Mouse (Mus musculus): ENCODE data around the gene Osbpl5. TPM values are rescaled to one million over a fixed set of nuclear protein-coding genes. Genes with fewer than 3 reads are reported as not detected.

The Osbpl5 gene
- polyA plus RNA-seq, 1 experiment = 31.2 TPM

DNA sequence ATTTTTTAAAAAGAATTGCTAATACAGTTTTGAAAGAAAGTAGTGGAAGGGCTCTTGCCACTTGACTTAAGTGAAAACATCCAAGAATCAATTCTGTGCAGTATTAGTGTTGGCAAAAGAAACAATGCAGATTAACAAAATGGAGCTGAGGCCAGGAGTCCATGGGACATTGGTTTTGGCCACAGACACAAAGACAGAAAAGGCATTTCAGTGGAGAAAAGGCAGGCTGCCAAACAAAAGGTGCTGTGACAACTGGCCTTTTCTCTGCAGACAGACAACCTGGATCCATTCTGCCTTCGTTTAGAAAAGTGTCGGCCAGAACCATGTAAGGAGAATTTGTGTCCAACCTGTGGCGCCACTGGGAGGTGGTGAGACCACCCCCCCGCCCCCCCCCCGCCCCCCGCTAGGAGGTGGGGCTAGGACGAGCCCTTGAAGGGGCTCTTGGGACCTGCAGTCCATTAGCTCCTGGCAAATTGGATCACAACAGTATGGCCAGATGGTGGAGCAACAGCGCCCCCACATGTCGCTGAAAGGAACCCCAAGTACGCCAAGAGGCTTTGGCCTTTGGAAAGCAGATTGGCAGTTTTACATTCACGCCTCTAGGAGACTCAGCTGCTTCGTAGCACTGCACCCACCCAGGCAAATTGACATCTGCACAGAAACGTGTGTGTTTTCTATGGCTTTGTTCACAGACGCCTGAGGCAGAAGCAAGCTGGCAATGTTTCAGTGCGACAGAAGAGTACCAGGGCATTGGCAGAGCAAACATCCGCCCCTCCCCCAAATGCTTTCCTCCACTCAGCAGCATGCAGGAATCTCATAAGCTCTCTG is 8.5 kb downstream of the Osbpl5 start:
- TF ChIP-seq POLR2A (IDR thresholded peaks at IDR 0.05; ENCODE audit: low read depth, low read length) = no peak
- peak; percentile 91; the same call in 1 of the 2 replicates for TF ChIP-seq CTCF (IDR thresholded peaks at IDR 0.05; ENCODE audit: extremely low read depth, insufficient read depth, insufficient read length, insufficient replicate concordance)
- DNase-seq (ENCODE audit: low read depth in 1 of 2, low spot score in 2 of 2) = peak; percentile 55 to 71
- Histone ChIP-seq H3K36me3 (ENCODE audit: control insufficient read depth, insufficient read depth, low read length) (no peaks in the 10 kb centered on the region), H3K4me3 (ENCODE audit: extremely low read depth, insufficient read depth, insufficient read length) (no peak overlapping the region), H3K27ac (ENCODE audit: insufficient read depth, low read length) (no peak overlapping the region), H3K27me3 (ENCODE audit: control insufficient read depth, insufficient read depth, low read length) (no peaks in the 10 kb centered on the region), H3K4me1 (ENCODE audit: control insufficient read depth, insufficient read depth, insufficient read length) (no peaks in the 10 kb centered on the region)
- 12% methylated on average over 16 of the region's 16 CpGs for WGBS

DNA sequence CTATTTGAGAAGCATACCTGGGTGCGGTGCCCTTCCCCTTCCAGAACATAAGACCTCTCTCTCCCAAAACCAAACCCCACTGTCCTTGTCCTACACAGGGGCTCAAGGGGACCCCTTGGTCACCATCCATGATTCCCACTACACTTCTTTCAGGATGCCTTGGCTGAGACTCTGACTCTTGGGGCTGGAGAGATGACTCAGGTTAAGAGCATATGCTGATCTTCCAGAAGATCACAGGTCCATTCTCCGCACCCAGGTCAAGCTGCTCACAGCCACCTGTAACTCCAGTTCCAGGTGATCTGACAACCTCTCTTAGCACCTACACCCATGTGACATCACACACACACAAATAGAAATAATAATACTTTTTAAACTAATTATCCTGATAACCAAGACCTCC is 16.1 kb downstream of the Osbpl5 start:
- no peak for DNase-seq (ENCODE audit: low read depth in 1 of 2, low spot score in 2 of 2)
- Histone ChIP-seq H3K27ac (ENCODE audit: insufficient read depth, low read length) (no peak overlapping the region), H3K4me3 (ENCODE audit: extremely low read depth, insufficient read depth, insufficient read length) (no peak overlapping the region)

DNA sequence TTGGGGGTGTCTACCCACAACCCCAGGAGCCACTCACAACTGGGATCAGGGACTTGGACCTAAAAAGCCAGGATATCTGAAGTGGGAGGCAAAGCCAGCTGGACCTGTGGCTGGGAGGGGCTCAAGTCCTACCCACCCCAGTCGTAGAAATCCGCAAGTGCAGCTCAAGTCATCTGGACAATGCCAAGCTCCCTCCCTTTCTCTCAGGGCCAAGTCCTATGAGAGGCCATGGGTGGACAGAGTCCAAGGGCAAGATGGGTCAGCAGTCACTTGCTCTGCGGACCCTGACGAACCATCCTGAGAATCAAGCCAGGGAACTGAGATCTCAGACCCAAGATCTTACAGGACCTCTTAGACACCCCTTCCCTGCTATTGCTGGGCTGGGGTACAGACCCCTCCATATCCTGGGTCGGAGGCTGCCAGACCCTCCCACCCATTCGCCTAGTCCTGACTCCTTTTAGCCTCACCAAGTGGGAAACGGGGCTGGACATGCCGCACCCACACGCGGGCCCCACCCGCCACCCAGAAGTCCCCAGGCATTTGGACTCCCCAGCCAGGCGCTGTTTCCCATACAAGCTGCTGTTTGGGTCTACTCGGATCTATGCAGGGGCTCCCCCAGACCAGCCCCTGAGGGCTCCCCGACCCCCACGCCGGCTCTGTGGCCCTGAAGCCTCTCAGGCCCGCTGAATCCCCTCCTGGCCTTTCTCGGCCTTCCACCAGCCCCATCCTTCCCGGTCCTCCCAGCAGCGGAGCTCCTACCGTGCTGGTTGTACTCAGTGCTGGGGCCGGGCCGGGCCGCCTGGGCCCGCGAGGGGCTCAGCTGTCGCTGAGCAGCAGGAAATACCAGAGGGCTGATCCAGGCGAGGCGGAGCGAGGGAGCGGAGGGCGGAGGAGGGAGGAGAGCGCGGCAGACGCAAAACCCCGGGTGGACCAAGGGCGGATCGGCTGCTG is 17.0 kb downstream of the Osbpl5 start:
- WGBS = 16% methylated on average over 38 of the region's 38 CpGs
- Histone ChIP-seq H3K27ac (ENCODE audit: insufficient read depth, low read length) (peak overlapping the region; percentile 1), H3K27me3 (ENCODE audit: control insufficient read depth, insufficient read depth, low read length) (peaks cover 5% of the 10 kb centered on the region), H3K36me3 (ENCODE audit: control insufficient read depth, insufficient read depth, low read length) (no peaks in the 10 kb centered on the region), H3K4me1 (ENCODE audit: control insufficient read depth, insufficient read depth, insufficient read length) (peaks cover 3% of the 10 kb centered on the region), H3K4me3 (ENCODE audit: extremely low read depth, insufficient read depth, insufficient read length) (peak overlapping the region; percentile 41; the same call in 1 of the 2 replicates)
- TF ChIP-seq CTCF (IDR thresholded peaks at IDR 0.05; ENCODE audit: extremely low read depth, insufficient read depth, insufficient read length, insufficient replicate concordance) = no peak
- TF ChIP-seq POLR2A (IDR thresholded peaks at IDR 0.05; ENCODE audit: low read depth, low read length) = no peak
- peak in 1 of 2 experiments; percentile 25 for DNase-seq (ENCODE audit: low read depth in 1 of 2, low spot score in 2 of 2)

More for the DNA sequence above, 16.1 kb downstream of the Osbpl5 start:
- peaks cover 3% of the 10 kb centered on the region for H3K4me1 ChIP-seq (ENCODE audit: control insufficient read depth, insufficient read depth, insufficient read length)
- H3K36me3 ChIP-seq (ENCODE audit: control insufficient read depth, insufficient read depth, low read length) = no peaks in the 10 kb centered on the region
- WGBS = 43% methylated on average over 2 of the region's 2 CpGs
- TF ChIP-seq POLR2A (IDR thresholded peaks at IDR 0.05; ENCODE audit: low read depth, low read length) = no peak
- no peak for TF ChIP-seq CTCF (IDR thresholded peaks at IDR 0.05; ENCODE audit: extremely low read depth, insufficient read depth, insufficient read length, insufficient replicate concordance)
- H3K27me3 ChIP-seq (ENCODE audit: control insufficient read depth, insufficient read depth, low read length) = peaks cover 5% of the 10 kb centered on the region

DNA sequence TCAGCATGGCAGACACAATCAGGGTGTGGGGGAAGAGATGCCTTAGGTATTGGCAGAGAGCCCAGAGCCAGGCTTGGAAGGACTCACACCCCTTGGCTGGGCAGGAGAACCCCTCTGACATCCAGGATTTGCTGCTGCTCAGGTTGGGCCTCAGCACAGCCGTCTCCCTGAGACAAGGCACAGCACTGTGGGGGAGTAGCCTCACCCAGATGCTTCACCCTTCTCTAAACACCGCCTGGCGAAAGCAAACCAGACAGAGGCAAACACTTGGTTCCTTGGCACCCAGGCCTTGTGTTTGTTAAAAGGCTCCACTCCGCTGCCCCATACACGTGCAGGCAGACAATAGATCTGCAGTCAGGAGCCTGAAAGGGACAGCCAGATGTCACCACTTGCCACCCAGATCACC is 18.2 kb downstream of the Osbpl5 start:
- peaks cover 5% of the 10 kb centered on the region for H3K27me3 ChIP-seq (ENCODE audit: control insufficient read depth, insufficient read depth, low read length)
- TF ChIP-seq POLR2A (IDR thresholded peaks at IDR 0.05; ENCODE audit: low read depth, low read length) (no peak), CTCF (IDR thresholded peaks at IDR 0.05; ENCODE audit: extremely low read depth, insufficient read depth, insufficient read length, insufficient replicate concordance) (no peak)
- no peak overlapping the region for H3K27ac ChIP-seq (ENCODE audit: insufficient read depth, low read length)
- 74% methylated on average over 5 of the region's 5 CpGs for WGBS
- no peaks in the 10 kb centered on the region for H3K36me3 ChIP-seq (ENCODE audit: control insufficient read depth, insufficient read depth, low read length)
- peaks cover 3% of the 10 kb centered on the region for H3K4me1 ChIP-seq (ENCODE audit: control insufficient read depth, insufficient read depth, insufficient read length)
- no peak for DNase-seq (ENCODE audit: low read depth in 1 of 2, low spot score in 2 of 2)
- no peak overlapping the region for H3K4me3 ChIP-seq (ENCODE audit: extremely low read depth, insufficient read depth, insufficient read length)

DNA sequence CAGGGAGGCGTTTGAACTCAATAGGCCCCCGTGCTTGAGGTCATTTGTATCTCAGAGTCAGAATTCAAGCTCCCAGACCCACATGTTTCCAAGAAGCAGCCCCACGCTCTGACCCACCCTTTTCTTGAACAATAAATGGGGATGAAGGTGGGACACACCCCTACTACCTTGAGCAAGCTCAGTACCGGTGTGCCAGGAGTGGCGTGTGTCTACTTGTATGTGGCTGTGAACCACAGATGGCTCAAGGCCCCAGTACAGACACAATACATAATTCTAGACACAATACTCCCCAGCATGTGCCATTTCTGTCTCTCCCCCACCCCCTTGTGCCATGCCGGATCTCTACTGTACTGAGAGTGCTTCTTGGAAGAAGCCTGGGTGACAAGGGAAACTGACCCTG is 18.6 kb downstream of the Osbpl5 start:
- WGBS = 86% methylated on average over 6 of the region's 6 CpGs
- no peak overlapping the region for H3K27ac ChIP-seq (ENCODE audit: insufficient read depth, low read length)
- H3K27me3 ChIP-seq (ENCODE audit: control insufficient read depth, insufficient read depth, low read length) = peaks cover 5% of the 10 kb centered on the region
- no peak for DNase-seq (ENCODE audit: low read depth in 1 of 2, low spot score in 2 of 2)
- TF ChIP-seq CTCF (IDR thresholded peaks at IDR 0.05; ENCODE audit: extremely low read depth, insufficient read depth, insufficient read length, insufficient replicate concordance) (no peak), POLR2A (IDR thresholded peaks at IDR 0.05; ENCODE audit: low read depth, low read length) (no peak)
- no peak overlapping the region for H3K4me3 ChIP-seq (ENCODE audit: extremely low read depth, insufficient read depth, insufficient read length)
- peaks cover 3% of the 10 kb centered on the region for H3K4me1 ChIP-seq (ENCODE audit: control insufficient read depth, insufficient read depth, insufficient read length)
- no peaks in the 10 kb centered on the region for H3K36me3 ChIP-seq (ENCODE audit: control insufficient read depth, insufficient read depth, low read length)

DNA sequence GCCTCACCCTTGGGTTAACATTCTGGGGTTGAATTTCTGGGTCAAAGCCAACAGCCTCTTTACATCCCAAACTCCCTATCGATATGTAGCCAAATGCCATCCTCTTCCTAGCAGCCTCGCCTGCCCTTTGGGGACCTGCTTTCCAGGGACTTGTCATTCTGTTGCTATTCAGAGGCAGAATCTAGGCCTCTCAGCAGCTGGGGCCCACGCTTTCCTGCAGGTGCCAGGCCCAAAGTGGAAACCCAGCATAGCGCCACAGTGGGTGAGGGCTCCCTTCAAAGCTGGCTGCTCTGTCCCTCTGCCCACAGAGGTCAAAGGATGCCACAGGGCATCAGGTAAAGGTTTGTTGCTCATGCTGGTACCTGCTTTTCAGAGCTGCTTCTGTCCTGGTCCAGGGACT is 23.0 kb downstream of the Osbpl5 start:
- WGBS = 86% methylated on average over 4 of the region's 4 CpGs
- H3K36me3 ChIP-seq (ENCODE audit: control insufficient read depth, insufficient read depth, low read length) = no peaks in the 10 kb centered on the region
- H3K27me3 ChIP-seq (ENCODE audit: control insufficient read depth, insufficient read depth, low read length) = no peaks in the 10 kb centered on the region

More for the DNA sequence above, 23.0 kb downstream of the Osbpl5 start:
- Histone ChIP-seq H3K4me1 (ENCODE audit: control insufficient read depth, insufficient read depth, insufficient read length) (no peaks in the 10 kb centered on the region), H3K27ac (ENCODE audit: insufficient read depth, low read length) (no peak overlapping the region), H3K4me3 (ENCODE audit: extremely low read depth, insufficient read depth, insufficient read length) (no peak overlapping the region)
- TF ChIP-seq POLR2A (IDR thresholded peaks at IDR 0.05; ENCODE audit: low read depth, low read length) (no peak), CTCF (IDR thresholded peaks at IDR 0.05; ENCODE audit: extremely low read depth, insufficient read depth, insufficient read length, insufficient replicate concordance) (no peak)
- DNase-seq (ENCODE audit: low read depth in 1 of 2, low spot score in 2 of 2) = no peak
